Mouse (Mus musculus): ENCODE measurements around the gene Brpf3.
A peak's percentile ranks its signal among the peaks of the same experiment; 100 is the strongest.
"Not testable (repeated sequence)": the region's sequence is repeated elsewhere in the genome, so short reads cannot be mapped to it uniquely, and the experiment has no call there.

Brpf3 gene

DNA sequence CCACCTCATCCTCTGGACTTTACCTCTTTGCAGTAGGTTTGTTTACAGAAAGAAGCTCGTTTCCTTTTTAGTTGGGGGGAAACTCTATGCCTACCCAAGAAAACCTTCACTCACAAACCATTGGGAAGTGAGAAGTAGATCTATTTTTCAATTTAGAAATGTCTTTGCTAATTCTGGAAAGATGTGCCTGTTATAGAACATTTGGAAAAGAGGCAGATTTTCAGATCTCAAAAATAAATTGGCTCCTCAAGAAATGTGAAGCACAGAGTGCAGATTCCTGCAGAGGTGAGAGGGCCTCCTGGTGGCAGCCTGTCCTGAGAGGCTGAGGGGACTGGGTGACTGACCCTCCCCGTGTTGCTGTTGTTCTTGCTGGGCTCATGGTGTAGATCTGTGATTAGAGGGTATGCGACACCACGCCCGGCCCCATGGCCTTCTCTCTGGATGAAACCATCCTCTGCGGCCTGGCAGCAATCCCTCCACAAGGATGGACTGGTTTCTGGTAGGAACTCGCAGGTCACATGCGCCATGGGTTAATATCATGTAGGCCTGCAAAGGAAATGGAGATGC, 26.9 kb downstream of the Brpf3 start:
- DNase-seq (ENCODE audit: low spot score in 2 of 2) = no peak

DNA sequence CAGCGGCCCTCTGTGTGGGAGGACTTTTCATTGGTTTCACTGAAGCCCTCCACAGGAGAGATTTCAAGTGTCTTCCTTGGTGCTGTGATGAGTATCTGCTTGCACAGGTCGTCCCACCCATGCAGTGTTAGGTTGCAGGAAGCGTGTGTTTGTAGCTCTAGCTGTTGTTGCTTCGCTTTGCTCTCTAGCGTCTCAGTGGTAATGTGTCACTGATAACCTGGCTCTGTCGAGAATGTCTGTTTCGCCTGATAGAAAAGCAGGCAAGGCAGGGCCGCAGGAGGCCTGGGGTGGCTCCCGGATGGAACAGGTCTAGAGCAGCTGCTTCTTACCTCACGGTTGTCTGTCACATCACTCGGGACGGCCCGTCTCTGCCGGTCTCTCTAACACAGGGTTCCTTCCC, 28.2 kb downstream of the Brpf3 start:
- peak; percentile 59 to 82 for DNase-seq (ENCODE audit: low spot score in 2 of 2)

DNA sequence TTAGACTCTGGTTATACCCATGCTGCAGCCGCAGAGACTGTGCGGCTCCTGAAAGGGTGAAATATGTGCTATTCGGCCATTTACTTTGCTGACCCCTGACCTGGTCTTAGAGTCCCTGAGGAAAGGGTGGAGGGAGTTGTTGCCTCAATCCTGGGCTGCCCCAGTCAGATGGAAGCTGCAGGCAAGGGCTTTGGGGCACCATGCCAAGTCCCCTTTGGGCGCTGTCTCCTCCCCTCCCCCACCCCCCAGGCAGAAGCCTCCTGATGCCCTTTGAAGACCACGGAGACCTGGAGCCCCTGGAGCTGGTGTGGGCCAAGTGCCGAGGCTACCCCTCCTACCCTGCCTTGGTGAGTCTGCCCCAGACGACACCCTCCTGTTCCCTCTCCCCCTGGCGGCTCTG, 30.2 kb downstream of the Brpf3 start:
- no peak for DNase-seq (ENCODE audit: low spot score in 2 of 2)

GRCm38 (mm10) chr17:28832040-28832439, 31.1 kb downstream of the Brpf3 start:
- peak in 1 of 2 experiments; percentile 58 for DNase-seq (ENCODE audit: low spot score in 2 of 2)

DNA sequence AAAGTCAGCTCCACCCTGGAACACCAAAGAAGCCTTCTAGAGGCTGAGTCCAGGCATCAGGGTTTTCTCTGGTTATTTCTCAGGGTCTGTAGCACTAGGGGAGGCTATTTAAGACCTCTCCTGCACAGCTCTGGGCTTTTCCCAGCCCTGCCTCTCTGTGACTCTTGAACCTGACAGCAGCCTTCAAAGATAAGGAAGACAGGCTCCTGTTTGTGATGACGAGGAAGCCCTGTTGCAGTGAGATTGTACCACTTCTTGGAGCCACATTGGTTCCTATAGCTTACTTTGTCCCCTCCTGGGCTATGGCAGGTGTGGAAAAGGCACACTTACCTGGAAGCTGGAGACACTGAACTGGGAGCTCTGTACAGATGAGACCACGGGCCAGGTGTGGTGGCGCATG, 32.0 kb downstream of the Brpf3 start:
- DNase-seq (ENCODE audit: low spot score in 2 of 2) = peak in 1 of 2 experiments; percentile 58

- DNase-seq (ENCODE audit: low spot score in 2 of 2) = peak in 1 of 2 experiments; percentile 55
Observed at GRCm38 (mm10) chr17:28834676-28835075, 33.8 kb downstream of the Brpf3 start.

DNA sequence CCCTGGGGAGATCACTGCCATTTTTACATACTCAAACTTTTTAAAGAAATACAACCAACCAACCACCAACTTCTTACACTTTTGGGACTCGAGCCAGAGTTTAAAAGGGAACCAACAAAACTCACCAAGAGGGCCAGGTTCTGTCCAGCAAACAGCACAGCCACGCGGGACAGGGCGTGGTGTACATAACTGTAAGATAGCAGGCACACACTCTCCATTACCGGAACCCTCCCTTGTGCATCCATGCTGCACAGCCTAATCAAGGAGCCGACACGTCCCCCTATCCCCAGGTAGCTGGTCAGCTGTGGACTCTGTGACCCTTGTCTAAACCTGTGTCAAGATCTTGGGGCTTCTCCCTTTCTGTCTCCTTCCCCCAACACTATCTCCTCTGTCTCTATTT, 37.0 kb downstream of the Brpf3 start:
- peak in 1 of 2 experiments; percentile 19 for DNase-seq (ENCODE audit: low spot score in 2 of 2)

DNA sequence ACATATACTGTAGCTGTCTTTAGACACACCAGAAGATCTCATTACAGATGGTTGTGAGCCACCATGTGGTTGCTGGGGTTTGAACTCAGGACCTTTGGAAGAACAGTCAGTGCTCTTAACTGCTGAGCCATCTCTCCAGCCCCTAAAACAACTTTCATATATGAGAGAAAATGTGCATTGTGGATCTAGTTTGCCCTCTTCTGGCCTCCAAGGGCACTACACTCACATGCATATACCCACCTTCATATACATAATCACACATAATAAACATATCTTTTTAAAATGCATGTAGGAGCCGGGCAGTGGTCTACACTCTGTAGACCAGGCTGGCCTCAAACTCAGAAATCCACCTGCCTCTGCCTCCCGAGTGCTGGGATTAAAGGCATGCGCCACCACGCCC, 41.1 kb downstream of the Brpf3 start:
- DNase-seq (ENCODE audit: low spot score in 2 of 2) = not testable (repeated sequence)

DNA sequence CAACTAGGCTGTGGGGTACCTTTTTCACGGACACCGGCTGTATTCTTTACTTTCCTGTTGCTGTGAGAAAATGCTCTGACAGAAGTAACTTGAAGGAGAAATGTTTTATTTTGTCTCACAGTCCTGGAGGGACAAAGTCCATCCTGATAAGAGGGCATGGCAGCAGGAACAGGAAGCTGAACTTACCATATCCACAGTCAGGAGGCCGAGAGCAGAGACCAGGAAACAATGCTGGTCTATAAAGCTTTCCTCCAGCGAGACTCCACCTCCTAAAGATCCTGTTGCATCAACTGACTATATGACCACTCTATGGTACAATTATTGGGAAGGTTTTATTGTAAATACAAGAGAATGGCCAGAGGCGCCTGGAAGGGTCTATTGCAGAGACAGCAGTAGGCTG, 42.8 kb downstream of the Brpf3 start:
- no peak for DNase-seq (ENCODE audit: low spot score in 2 of 2)

DNA sequence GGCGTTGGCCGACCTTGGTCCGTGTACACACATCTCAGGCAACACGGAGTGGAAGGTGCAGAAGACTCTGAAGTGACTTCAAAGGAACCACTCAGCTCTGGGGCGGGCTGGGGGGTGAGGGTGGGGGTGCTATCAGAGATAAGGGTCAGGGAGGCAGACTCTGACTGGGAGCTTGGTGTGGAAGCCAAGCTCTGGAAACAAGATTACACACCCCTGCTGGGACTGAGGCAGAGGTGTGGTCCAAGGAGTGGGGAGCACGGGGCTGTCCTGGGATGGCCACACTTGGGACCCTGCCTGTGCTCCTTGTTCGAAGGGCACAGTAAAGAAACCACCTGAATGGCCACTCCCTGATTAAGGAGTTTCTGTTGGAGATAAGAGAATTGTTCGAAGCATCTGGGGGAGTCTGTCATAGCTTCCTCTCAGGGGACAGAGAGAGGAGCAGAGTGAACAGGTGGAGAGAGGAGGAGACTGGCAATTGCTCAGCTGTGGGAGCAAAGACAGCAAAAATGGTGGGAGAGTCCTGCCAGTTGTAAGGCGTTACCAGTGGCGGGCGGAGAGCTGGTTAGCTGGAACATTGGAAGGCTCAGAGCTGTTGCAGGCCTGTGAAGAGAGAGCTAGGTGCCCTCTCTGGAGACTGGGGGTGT, 46.2 kb downstream of the Brpf3 start:
- DNase-seq (ENCODE audit: low spot score in 2 of 2) = no peak

DNA sequence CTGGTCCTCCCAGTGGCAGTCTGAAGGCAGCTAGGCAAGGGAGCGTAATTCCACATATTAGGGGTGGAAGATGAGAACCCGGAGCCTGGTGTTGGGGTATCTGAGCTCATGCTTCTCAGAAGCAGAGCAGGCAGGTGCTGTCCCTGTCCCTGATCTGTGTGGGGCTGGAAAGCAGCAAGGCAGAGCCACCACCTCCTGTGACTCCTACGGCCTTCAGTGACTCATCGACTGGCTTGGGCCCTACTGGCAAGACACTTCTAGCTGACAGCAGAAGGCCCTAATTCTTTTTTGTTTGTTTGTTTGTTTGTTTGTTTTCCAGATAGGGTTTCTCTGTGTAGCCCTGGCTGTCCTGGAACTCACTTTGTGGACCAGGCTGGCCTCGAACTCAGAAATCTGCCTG, 49.6 kb downstream of the Brpf3 start:
- no peak for DNase-seq (ENCODE audit: low spot score in 2 of 2)

DNA sequence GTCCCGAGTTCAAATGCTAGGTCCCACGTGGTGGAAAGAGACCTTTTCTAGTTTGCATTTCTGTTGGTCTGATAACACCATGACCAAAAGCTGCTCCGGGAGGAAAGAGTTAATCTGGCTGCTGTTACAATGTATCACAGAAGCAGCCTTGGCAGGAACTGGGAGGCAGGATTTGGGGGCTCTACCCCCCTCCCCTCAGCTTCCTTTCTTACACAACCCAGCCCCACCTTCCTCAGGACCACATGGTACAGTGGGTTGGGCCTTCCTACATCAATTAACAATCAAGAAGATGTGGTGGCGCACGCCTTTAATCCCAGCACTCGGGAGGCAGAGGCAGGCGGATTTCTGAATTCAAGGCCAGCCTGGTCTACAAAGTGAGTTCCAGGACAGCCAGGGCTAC, 53.5 kb downstream of the Brpf3 start:
- DNase-seq (ENCODE audit: low spot score in 2 of 2) = no peak

DNA sequence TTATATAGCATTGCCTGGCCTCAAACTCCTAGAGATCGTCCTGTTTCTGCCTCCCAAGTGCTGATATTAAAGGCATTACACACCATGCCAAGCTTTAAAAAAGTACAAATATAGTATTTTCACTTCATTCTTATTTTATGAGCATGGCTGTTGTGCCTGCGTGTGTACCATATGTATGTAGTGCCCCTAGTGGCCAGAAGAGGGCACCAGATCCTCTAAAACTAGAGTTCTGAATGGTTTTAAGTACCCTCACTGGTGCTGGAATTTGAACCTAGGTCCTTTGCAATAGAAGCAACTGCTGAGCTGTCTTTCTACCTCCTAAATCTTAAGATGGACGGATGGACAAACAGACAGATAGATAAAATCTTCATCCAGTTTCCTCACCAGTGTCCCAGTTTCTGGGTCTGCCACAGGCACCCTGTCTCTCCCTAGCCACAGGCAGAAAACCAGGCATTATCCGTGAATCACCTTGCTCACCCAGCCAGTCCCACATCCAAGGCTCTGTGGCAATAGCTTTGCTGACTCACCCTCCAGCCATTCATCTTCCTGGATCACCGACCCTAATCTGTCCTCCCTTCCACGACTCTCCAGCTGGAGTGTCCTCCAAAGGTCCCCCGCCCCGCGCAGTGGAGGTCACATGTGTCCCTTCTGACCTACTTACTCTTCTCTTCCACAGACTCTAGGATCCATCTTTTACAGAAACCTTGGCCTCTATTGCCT, 54.4 kb downstream of the Brpf3 start:
- peak; percentile 59 to 81 for DNase-seq (ENCODE audit: low spot score in 2 of 2)

- DNase-seq (ENCODE audit: low spot score in 2 of 2) = no peak
Observed at GRCm38 (mm10) chr17:28856030-28856429, 55.1 kb downstream of the Brpf3 start.

GRCm38 (mm10) chr17:28858205-28858604, 57.3 kb downstream of the Brpf3 start, which contains the start of gene Pnpla1:
Gene Pnpla1, plus strand, starts transcription at chr17:28858411.
- no peak for DNase-seq (ENCODE audit: low spot score in 2 of 2)

DNA sequence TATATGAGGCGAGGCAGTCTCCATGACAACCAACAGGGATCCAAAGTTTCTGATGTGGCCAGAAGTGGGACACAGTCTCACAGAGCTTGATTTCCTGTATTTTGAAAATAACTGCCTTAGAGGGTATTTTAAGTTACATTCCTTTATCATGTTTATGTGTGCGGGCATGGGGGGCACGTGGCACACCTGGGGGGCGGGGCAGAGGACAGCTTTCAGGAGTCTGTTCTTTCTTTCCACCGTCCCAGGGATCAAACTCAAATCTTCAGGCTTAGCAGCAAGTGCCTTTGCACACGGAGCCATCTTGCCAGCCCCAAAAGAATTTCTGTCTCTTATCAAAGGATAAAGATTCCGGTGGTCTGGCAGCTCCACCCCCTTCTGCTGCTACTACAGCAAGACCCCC, 63.0 kb downstream of the Brpf3 start:
- DNase-seq (ENCODE audit: low spot score in 2 of 2) = no peak

- no peak for DNase-seq (ENCODE audit: low spot score in 2 of 2)
Observed at GRCm38 (mm10) chr17:28864464-28864863, 63.6 kb downstream of the Brpf3 start.

DNA sequence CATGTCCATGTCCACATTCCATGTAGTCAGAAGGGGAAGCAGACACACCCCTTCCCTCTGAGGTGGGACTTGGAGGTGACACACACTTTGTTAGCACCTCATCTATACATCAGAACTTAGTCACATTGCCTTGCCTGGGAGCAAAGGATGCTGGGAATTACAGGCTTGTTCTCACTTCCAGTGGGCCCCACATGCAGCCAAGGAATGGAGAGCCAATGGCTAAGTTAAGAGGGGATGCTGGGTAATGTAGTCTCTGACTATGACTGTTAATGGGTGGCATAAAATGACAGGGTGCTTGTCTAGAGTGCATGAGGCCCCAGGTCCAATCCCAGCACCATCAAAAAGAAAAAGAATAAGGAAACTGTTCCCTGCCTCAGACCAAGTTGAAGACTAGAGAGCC, 66.0 kb downstream of the Brpf3 start:
- no peak for DNase-seq (ENCODE audit: low spot score in 2 of 2)

DNA sequence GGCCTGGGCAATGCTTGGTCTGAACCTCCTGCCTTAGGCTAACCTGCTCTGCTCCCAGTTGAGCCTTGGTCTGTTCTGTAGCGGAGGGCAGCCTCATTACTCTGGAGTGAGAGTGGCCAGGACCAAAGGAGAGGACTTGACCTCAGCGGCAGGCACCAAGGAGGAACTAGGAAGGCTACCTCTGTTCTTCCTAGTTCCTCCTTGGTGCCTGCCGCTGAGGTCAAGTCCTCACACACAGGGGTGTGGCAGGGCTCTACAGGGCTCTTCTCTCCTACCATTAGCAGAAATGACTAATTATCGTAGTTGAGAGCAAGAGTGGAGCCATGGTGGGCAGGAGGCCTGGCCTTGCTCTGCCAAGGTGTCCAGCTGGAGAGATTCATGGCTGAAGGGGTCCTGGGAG, 66.5 kb downstream of the Brpf3 start:
- no peak for DNase-seq (ENCODE audit: low spot score in 2 of 2)

DNA sequence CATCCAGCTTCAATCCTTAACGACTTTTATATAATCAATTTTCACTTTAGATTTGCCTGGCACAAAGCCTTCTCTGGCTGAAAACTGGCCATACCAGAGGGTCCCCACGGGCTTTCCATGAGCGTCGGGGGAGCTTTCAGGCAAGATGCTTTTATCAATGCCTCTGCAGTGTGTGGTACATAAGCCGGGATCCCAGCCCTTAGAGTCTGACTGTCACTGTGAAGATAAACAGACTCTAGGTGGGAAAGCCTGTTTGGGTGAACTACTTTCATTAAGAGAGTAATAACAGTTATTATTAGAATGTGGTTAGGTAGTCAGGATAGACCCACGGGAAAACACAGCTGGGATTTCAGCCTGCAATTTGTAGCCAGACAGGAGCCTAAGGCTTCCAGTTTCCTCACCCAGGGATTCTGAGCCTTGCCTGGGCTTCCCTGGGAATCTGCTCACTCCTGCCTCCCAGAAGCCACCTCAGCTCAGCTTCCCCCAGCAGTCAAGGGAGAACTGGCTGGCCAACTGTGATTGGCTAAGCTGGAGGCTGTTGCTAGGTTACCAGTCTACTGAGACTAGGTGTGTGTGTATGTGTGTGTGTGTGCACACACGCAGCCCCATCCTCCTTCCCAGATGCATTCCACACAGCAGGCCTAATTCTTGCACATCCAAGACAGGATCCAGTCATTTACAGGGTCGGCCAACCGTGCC, 68.7 kb downstream of the Brpf3 start:
- no peak for DNase-seq (ENCODE audit: low spot score in 2 of 2)

DNA sequence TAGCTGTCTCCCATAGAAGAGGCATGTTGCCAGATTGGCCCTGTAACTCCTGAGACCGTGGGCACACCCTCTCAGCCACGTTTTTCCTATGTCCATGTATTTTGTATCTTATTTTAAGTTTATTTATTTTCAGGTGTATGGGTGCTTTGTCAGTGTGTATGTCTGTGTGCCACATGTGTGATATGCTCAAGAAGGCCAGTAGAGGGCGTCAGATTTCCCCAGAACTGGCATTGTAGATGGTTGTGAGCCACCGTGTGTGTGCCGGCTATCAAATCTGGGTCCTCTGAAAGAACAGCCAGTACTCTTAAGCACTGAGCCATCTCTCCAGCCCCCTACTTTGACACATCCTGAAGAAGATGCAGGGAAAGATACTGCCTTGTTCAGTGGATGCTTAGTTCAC, 69.5 kb downstream of the Brpf3 start:
- DNase-seq (ENCODE audit: low spot score in 2 of 2) = no peak

DNA sequence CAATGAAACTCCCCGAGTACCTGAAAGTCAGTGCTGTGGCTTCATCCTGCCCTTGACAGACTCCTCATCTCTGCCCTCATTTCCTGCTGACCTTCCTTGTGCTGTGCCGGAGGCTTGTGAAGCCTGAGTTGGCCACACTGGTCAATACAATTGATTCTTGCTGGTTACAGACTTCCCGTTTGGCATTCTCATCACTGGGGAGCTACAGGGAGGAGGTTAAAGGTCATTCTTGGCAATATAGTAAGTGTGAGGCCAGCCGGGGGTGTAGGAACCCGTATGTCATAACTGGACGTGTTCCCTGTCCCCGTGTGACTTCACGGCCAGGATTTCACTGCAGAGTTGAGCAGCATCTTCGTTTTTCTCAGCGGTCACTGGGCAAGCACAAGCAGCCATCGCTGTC, 70.9 kb downstream of the Brpf3 start:
- DNase-seq (ENCODE audit: low spot score in 2 of 2) = no peak

DNA sequence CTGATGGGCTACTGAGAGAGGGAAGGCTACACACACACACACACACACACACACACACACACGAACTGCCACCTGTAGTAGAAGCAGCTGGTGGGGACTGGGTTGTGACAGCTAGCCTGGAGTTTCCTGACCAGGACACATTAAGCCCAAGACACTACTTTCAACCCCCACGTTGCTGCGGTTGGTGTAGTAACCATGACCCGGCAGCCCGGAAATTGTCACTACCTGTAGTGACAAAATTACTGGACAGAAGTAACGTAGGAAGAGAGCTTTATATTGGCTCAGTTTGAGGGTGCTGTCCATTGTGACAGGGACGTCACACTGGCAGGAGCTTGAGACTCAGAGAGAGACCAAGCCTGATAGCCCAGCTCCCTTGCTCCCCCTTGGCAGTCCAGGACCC, 71.4 kb downstream of the Brpf3 start:
- DNase-seq (ENCODE audit: low spot score in 2 of 2) = no peak

Data from spleen, postnatal 10 days (tissue).